Mouse (Mus musculus): ENCODE results near the gene Ireb2. TPM values are rescaled to one million over a fixed set of nuclear protein-coding genes. Genes with fewer than 3 reads are reported as not detected.
A peak's percentile ranks its signal among the peaks of the same experiment; 100 is the strongest.

Gene Ireb2
- polyA plus RNA-seq, 1 experiment from 2014 or later = 64.5 TPM

GRCm38 (mm10) chr9:54950575-54951321 is 87.2 kb downstream of the Ireb2 start, which contains the start of the genes Psma4 and AY074887:
TSS of gene Psma4 (plus strand) at chr9:54950790.
TSS of gene AY074887 (minus strand) at chr9:54950998.
- ATAC-seq (ENCODE audit: low FRiP score, low read depth) = peak; percentile 100
- H3K27me3 ChIP-seq (replicated peaks) = no peaks in the 10 kb centered on the region
- peak within 1 kb of the TSS; percentile 88 for H3K27ac ChIP-seq
- peak within 1 kb of the TSS; percentile 72 for H3K4me2 ChIP-seq (replicated peaks)
- peaks cover 11% of the 10 kb centered on the region for H3K4me1 ChIP-seq
- peak within 1 kb of the TSS; percentile 83 for H3K9ac ChIP-seq
- H3K36me3 ChIP-seq = peaks cover 25% of the 10 kb centered on the region
- under 1% methylated on average over 65 of the region's 65 CpGs for WGBS
- no peaks in the 10 kb centered on the region for H3K9me3 ChIP-seq
- peak within 1 kb of the TSS; percentile 76 for H3K4me3 ChIP-seq

GRCm38 (mm10) chr9:54961059-54961458 is 97.5 kb downstream of the Ireb2 start:
- H3K27me3 ChIP-seq (replicated peaks) = no peaks in the 10 kb centered on the region
- no peak overlapping the region for H3K27ac ChIP-seq
- no peaks in the 10 kb centered on the region for H3K4me1 ChIP-seq
- 96% methylated on average over 4 of the region's 4 CpGs for WGBS
- H3K4me2 ChIP-seq (replicated peaks) = no peak overlapping the region
- peaks cover 42% of the 10 kb centered on the region for H3K36me3 ChIP-seq
- no peak overlapping the region for H3K9ac ChIP-seq
- no peak for ATAC-seq (ENCODE audit: low FRiP score, low read depth)
- peaks cover 4% of the 10 kb centered on the region; the same call in 1 of the 2 replicates for H3K9me3 ChIP-seq
- no peak overlapping the region for H3K4me3 ChIP-seq

Other genes with a start within 250 kb of the Ireb2 start
- gene Acsbg1, start 201.9 kb upstream of the Ireb2 start, polyA plus RNA-seq (2016; fragmentation: Nextera tagmentation; extraction: Ambion mirVana) = 9.4 and 10.1 TPM in 2 replicates
- gene Dnaja4, start 164.9 kb upstream of the Ireb2 start, polyA plus RNA-seq (2016; fragmentation: Nextera tagmentation; extraction: Ambion mirVana) = 4.3 and 4.6 TPM in 2 replicates
- 114 TPM in 2 replicates for gene Wdr61, start 129.3 kb upstream of the Ireb2 start, polyA plus RNA-seq (2016; fragmentation: Nextera tagmentation; extraction: Ambion mirVana)
- gene Crabp1, start 99.0 kb upstream of the Ireb2 start, polyA plus RNA-seq (2016; fragmentation: Nextera tagmentation; extraction: Ambion mirVana) = 644 and 768 TPM in 2 replicates
- 4.1 and 4.4 TPM in 2 replicates for gene Hykk, start 53.5 kb downstream of the Ireb2 start, polyA plus RNA-seq (2016; fragmentation: Nextera tagmentation; extraction: Ambion mirVana)
- 282 and 287 TPM in 2 replicates for gene Psma4, start 87.0 kb downstream of the Ireb2 start, polyA plus RNA-seq (2016; fragmentation: Nextera tagmentation; extraction: Ambion mirVana)
- gene AY074887, start 87.2 kb downstream of the Ireb2 start, polyA plus RNA-seq (2016; fragmentation: Nextera tagmentation; extraction: Ambion mirVana) = 0.87 and 0.92 TPM in 2 replicates
- 6.3 and 6.8 TPM in 2 replicates for gene Chrna5, start 117.1 kb downstream of the Ireb2 start, polyA plus RNA-seq (2016; fragmentation: Nextera tagmentation; extraction: Ambion mirVana)
- 29.9 and 30.7 TPM in 2 replicates for gene Chrna3, start 162.8 kb downstream of the Ireb2 start, polyA plus RNA-seq (2016; fragmentation: Nextera tagmentation; extraction: Ambion mirVana)
- gene Chrnb4, start 185.0 kb downstream of the Ireb2 start, polyA plus RNA-seq (2016; fragmentation: Nextera tagmentation; extraction: Ambion mirVana) = 2.7 and 3.7 TPM in 2 replicates

All from neural tube, embryonic 12.5 days (tissue).